Mouse (Mus musculus) spleen, postnatal 36 days (tissue): Measurements from ENCODE around the gene Cd200r4.

Experiments
- DNase-seq, 2 experiments: peaks; one replicate each; pipeline ENCODE4 v3.0.0; 2022; ENCODE audit warnings: low spot score in 2 of 2, mixed read lengths in 1 of 2

Cd200r4 gene

DNA sequence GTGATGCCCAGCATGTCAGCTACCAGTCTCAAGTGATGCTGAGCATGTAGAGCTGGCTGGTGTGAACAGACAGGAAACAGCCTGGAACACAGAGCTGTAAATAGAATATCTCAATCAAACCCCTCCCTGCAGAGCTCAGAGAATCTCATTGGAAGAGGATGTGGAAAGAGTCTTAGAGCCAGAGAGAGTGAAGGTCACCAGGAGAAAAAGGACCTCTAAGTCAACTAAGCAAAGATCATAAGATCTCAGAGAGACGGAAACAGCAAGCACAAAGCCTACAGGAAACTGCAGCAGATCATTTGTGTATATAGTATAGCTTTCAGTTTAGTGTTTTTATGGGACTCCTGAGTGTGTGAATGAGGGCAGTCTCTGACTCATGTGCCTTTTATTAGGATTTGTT lies 63.6 kb downstream of the Cd200r4 start:
- no peak for DNase-seq

GRCm38 (mm10) chr16:44876625-44877024 lies 65.1 kb downstream of the Cd200r4 start:
- DNase-seq: no peak

DNA sequence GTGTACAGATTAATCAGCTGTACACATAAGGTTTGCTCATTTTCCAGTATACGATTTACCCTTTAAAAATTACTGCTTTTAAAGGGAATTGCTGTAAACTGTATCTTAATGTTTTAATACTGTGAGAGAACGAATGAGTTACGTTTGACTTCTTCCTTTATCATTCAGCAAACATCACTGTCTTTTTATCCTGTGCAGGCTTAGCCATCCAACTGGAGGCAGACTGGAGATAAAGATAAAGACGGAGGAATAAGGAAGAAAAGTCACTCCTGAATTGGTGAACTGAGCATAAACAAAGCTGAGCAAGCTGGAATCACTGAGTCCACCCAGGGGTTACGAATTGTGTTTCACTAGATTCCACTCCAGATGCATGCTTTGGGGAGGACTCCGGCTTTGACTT lies 66.1 kb downstream of the Cd200r4 start:
- no peak for DNase-seq
